Mouse (Mus musculus): ENCODE results near the gene Erich3.

DNA sequence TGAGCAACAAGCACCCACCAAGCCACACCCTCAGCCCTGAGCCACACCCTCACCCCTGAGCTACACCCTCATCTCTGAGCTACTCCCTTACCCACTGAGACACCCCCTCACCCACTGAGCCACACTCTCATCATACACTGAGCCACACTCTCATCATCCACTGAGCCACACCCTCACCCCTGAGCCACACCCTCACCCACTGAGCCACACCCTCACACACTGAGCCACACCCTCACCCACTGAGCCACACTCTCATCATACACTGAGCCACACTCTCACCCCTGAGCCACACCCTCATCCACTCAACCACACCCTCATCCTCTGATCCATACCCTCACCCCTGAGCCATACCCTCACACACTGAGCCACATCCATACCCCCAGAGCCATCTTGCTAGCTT is 35.4 kb upstream of the Erich3 start:
- TF ChIP-seq EP300 (IDR thresholded peaks at IDR 0.05; ENCODE audit: low read depth) (no peak), CTCF (IDR thresholded peaks at IDR 0.05; ENCODE audit: low read depth) (no peak)

Data from liver, postnatal 0 days (tissue).